ENCODE assay signal across 9 mouse cellular contexts in genomic region chr19:61265349-61266245, GRCm38 (mm10). TPM values are rescaled to one million over a fixed set of nuclear protein-coding genes. Genes with fewer than 3 reads are reported as not detected.
DNase-seq lines count a peak whose midpoint lies in the region; ATAC-seq lines count a peak whose summit lies in the region.
"Had no signal": no experiment of that assay in that cellular context is flagged by ENCODE, and none has a peak within 500 bp of the region (broad histone marks: within the 10 kb centered on the region; RNA-seq: fewer than 3 reads in every experiment).

No protein-coding gene starts in this region.

- no peaks in the 10 kb centered on the region for H3K4me1 ChIP-seq in heart, embryonic 11.5 days (ENCODE audit: control insufficient read depth, insufficient read depth, low read length)
- H3K4me1 ChIP-seq in limb, embryonic 11.5 days (ENCODE audit: control insufficient read depth, insufficient read depth, low read length), result no peaks in the 10 kb centered on the region
- H3K4me1 ChIP-seq in midbrain, embryonic 15.5 days, result no peaks in the 10 kb centered on the region
- H3K4me1 ChIP-seq: embryonic facial prominence, embryonic 12.5 days had no signal

- no peak overlapping the region for H3K9ac ChIP-seq in heart, embryonic 11.5 days (ENCODE audit: low read depth, low read length)
- no peak overlapping the region for H3K9ac ChIP-seq in limb, embryonic 11.5 days (ENCODE audit: low read length)
- no peak overlapping the region for H3K9ac ChIP-seq in midbrain, embryonic 15.5 days
- H3K9ac ChIP-seq: embryonic facial prominence, embryonic 12.5 days had no signal

- peak; percentile 45 to 82 for DNase-seq in heart, adult 18-20 months
- DNase-seq in cerebellum, postnatal 25 days, result peak; percentile 34 to 61
- DNase-seq in gastrocnemius, postnatal 4 days (ENCODE audit: low spot score in 2 of 2), result peak; percentile 63 to 72
- DNase-seq in kidney, adult 18-20 months, result peak; percentile 42
- DNase-seq in limb, embryonic 11.5 days (ENCODE audit: low spot score), result peak; percentile 65
- peak; percentile 47 to 83 for DNase-seq in spleen, postnatal 10 days (ENCODE audit: low spot score in 2 of 2)

- H3K27me3 ChIP-seq in heart, embryonic 11.5 days (ENCODE audit: control insufficient read depth, insufficient read depth, low read length), result no peaks in the 10 kb centered on the region
- H3K27me3 ChIP-seq in limb, embryonic 11.5 days (ENCODE audit: control insufficient read depth, insufficient read depth, low read length), result no peaks in the 10 kb centered on the region
- H3K27me3 ChIP-seq in midbrain, embryonic 15.5 days (replicated peaks), result no peaks in the 10 kb centered on the region
- H3K27me3 ChIP-seq: embryonic facial prominence, embryonic 12.5 days had no signal

- ATAC-seq in heart, embryonic 11.5 days (replicated peaks; ENCODE audit: insufficient number of reproducible peaks, low FRiP score, low TSS enrichment), result no peak
- ATAC-seq in limb, embryonic 11.5 days (ENCODE audit: insufficient number of reproducible peaks, low FRiP score, low TSS enrichment, low read depth), result no peak
- peak; percentile 68 for ATAC-seq in midbrain, embryonic 15.5 days (replicated peaks)

- WGBS in heart, embryonic 11.5 days (ENCODE audit: insufficient replicate concordance), result 23% methylated on average over 3 of the region's 3 CpGs
- 35% methylated on average over 3 of the region's 3 CpGs for WGBS in limb, embryonic 11.5 days
- 27% methylated on average over 3 of the region's 3 CpGs for WGBS in midbrain, embryonic 15.5 days

- no peak overlapping the region for H3K27ac ChIP-seq in heart, embryonic 11.5 days (ENCODE audit: low read depth, low read length)
- H3K27ac ChIP-seq in limb, embryonic 11.5 days (replicated peaks; ENCODE audit: low read depth, low read length), result no peak overlapping the region
- H3K27ac ChIP-seq in midbrain, embryonic 15.5 days, result 0 out of 2 replicates have a peak overlapping the region, but pooled peaks have one; percentile 17
- H3K27ac ChIP-seq: embryonic facial prominence, embryonic 12.5 days had no signal

- H3K9me3 ChIP-seq in heart, embryonic 11.5 days (replicated peaks; ENCODE audit: control insufficient read depth, low read length), result no peaks in the 10 kb centered on the region
- H3K9me3 ChIP-seq in limb, embryonic 11.5 days (ENCODE audit: control insufficient read depth, low read length), result no peaks in the 10 kb centered on the region
- no peaks in the 10 kb centered on the region for H3K9me3 ChIP-seq in midbrain, embryonic 15.5 days
- H3K9me3 ChIP-seq: embryonic facial prominence, embryonic 12.5 days had no signal

- H3K4me3 ChIP-seq in heart, embryonic 11.5 days (ENCODE audit: low read depth, low read length), result no peak overlapping the region
- no peak overlapping the region for H3K4me3 ChIP-seq in limb, embryonic 11.5 days (ENCODE audit: low read depth, low read length)
- no peak overlapping the region for H3K4me3 ChIP-seq in midbrain, embryonic 15.5 days
- H3K4me3 ChIP-seq: embryonic facial prominence, embryonic 12.5 days had no signal

- no peaks in the 10 kb centered on the region for H3K36me3 ChIP-seq in heart, embryonic 11.5 days (ENCODE audit: control insufficient read depth, insufficient read depth, low read length)
- no peaks in the 10 kb centered on the region for H3K36me3 ChIP-seq in limb, embryonic 11.5 days (ENCODE audit: control insufficient read depth, insufficient read depth, low read length)
- H3K36me3 ChIP-seq in midbrain, embryonic 15.5 days (replicated peaks), result no peaks in the 10 kb centered on the region
- H3K36me3 ChIP-seq: embryonic facial prominence, embryonic 12.5 days had no signal

- no peak overlapping the region for H3K4me2 ChIP-seq in heart, embryonic 11.5 days
- H3K4me2 ChIP-seq in limb, embryonic 11.5 days (ENCODE audit: low read depth, severe bottlenecking), result no peak overlapping the region
- H3K4me2 ChIP-seq in midbrain, embryonic 15.5 days, result no peak overlapping the region
- H3K4me2 ChIP-seq: embryonic facial prominence, embryonic 12.5 days had no signal

RNA-seq across cellular contexts. Expression of gene Gm21060, which starts 31.3 kb away (rescaled TPM):
- total RNA-seq in heart, adult 18-20 months (2021), result not detected
- polyA plus RNA-seq in heart, embryonic 11.5 days (2014; fragmentation: Nextera tagmentation; extraction: Ambion mirVana), result not detected in 2 replicates
- total RNA-seq in gastrocnemius, postnatal 4 days (2021), result not detected
- not detected in 2 replicates for polyA plus RNA-seq in limb, embryonic 11.5 days (2014; fragmentation: Nextera tagmentation; extraction: Ambion mirVana)
- not detected in 2 replicates for polyA plus RNA-seq in midbrain, embryonic 15.5 days (2015; fragmentation: Nextera tagmentation; extraction: Ambion mirVana)
- polyA plus RNA-seq: embryonic facial prominence, embryonic 12.5 days had no signal

RNA-seq across cellular contexts. Expression of gene Csf2ra, which starts 37.4 kb away (rescaled TPM):
- 1 to 10 TPM; 5.8 to 5.9 TPM for total RNA-seq in heart, adult 18-20 months (2021)
- polyA plus RNA-seq in heart, embryonic 11.5 days (2014; fragmentation: Nextera tagmentation; extraction: Ambion mirVana), result 25.6 and 29.6 TPM in 2 replicates
- total RNA-seq in gastrocnemius, postnatal 4 days (2021), result 1 to 10 TPM; 6.2 to 8.7 TPM
- 15.1 and 17.6 TPM in 2 replicates for polyA plus RNA-seq in limb, embryonic 11.5 days (2014; fragmentation: Nextera tagmentation; extraction: Ambion mirVana)
- polyA plus RNA-seq in midbrain, embryonic 15.5 days (2015; fragmentation: Nextera tagmentation; extraction: Ambion mirVana), result 63.1 and 78.9 TPM in 2 replicates
